Mouse (Mus musculus) midbrain, embryonic 14.5 days (tissue): Measurements from ENCODE around the gene Abhd12b. TPM values are rescaled to one million over a fixed set of nuclear protein-coding genes. Genes with fewer than 3 reads are reported as not detected.
A peak's percentile ranks its signal among the peaks of the same experiment; 100 is the strongest.

ENCODE experiments used
- ATAC-seq: fragments of 200-750 bp; cut with Nextera tagmentation; 2 replicates; pipeline ENCODE4 v1.8.0; 2017; ENCODE audit warnings: moderate number of reproducible peaks, moderate library complexity; ENCODE audit not compliant: low FRiP score, low TSS enrichment
- DNase-seq: peaks from one replicate; pipeline ENCODE4 v3.0.0-alpha.2; 2015
- H3K27ac ChIP-seq: fragments of 300-500 bp; sonication (generic); replicated peaks from 2 replicates; pipeline ENCODE4 v1.5.1; 2014; ENCODE audit warnings: mild to moderate bottlenecking, low read depth, low read length, moderate library complexity
- H3K27me3 ChIP-seq: fragments of 300-500 bp; sonication (generic); 2 replicates; pipeline ENCODE4 v1.6.1; 2014; ENCODE audit warnings: low read length, control low read depth, mixed read lengths; ENCODE audit not compliant: control insufficient read depth, insufficient read depth
- H3K36me3 ChIP-seq: fragments of 300-500 bp; sonication (generic); 2 replicates; pipeline ENCODE4 v1.6.1; 2014; ENCODE audit warnings: low read length, control low read depth; ENCODE audit not compliant: control insufficient read depth, insufficient read depth
- H3K4me1 ChIP-seq: fragments of 300-500 bp; sonication (generic); 2 replicates; pipeline ENCODE4 v1.6.1; 2014; ENCODE audit warnings: mild to moderate bottlenecking, antibody characterized with exemption, low read length, control low read depth; ENCODE audit not compliant: control insufficient read depth, insufficient read depth
- H3K4me2 ChIP-seq: fragments of 300-500 bp; sonication (generic); 2 replicates; pipeline ENCODE4 v1.6.1; 2014; ENCODE audit warnings: mild to moderate bottlenecking, low read length, moderate library complexity
- H3K4me3 ChIP-seq: fragments of 300-500 bp; sonication (generic); replicated peaks from 2 replicates; pipeline ENCODE4 v1.5.1; 2014; ENCODE audit warnings: low read depth, low read length
- H3K9ac ChIP-seq: fragments of 300-500 bp; sonication (generic); replicated peaks from 2 replicates; pipeline ENCODE4 v1.6.1; 2014; ENCODE audit warnings: mild to moderate bottlenecking, low read length, moderate library complexity
- H3K9me3 ChIP-seq: fragments of 300-500 bp; sonication (generic); 2 replicates; pipeline ENCODE4 v1.6.1; 2016; ENCODE audit warnings: low read length, control low read depth, mixed read lengths; ENCODE audit not compliant: control insufficient read depth
- WGBS: fragments of 180-500 bp; shearing (Covaris S2); extraction: QIAGEN DNeasy Blood & Tissue Kit; methylation state at CpG from one replicate; pipeline ENCODE4 v1.1.7; 2014; 5-methylcytosine and 5-hydroxymethylcytosine counted together
- polyA plus RNA-seq: library from polyadenylated mRNA; unstranded; fragments of >200 nt; fragmentation: Nextera tagmentation; extraction: Ambion mirVana; gene quantifications from 2 replicates; pipeline ENCODE4 v1.2.1, GENCODE M21; 2014

Gene Abhd12b
- polyA plus RNA-seq, 1 experiment from 2014 or later: 0.39 TPM

DNA sequence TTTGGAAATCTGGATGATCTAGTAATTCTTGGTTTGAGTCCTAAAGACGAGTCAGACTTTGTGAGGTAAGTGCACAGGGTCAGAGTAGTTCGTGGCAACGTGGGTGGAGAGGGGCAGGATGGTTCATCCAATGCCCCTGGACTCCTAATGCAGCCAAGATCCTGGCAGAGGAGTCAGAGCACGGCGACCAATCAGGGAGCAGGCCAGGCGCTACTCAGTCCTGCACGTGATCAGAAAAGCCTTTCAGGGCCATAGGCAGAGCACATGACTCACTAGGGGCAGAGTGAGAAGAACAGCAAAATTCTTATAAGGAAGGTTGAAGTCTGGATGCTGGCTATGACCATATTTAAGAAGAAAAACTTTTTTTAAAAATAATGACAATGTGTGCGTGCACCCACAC lies 50.5 kb downstream of the Abhd12b start:
- H3K4me3 ChIP-seq: no peak overlapping the region
- DNase-seq: no peak
- no peaks in the 10 kb centered on the region for H3K36me3 ChIP-seq
- 83% methylated on average over 8 of the region's 8 CpGs for WGBS
- H3K4me2 ChIP-seq: no peak overlapping the region
- H3K4me1 ChIP-seq: no peaks in the 10 kb centered on the region
- H3K27me3 ChIP-seq: no peaks in the 10 kb centered on the region
- no peak overlapping the region for H3K9ac ChIP-seq
- no peaks in the 10 kb centered on the region for H3K9me3 ChIP-seq
- ATAC-seq: no peak
- no peak overlapping the region for H3K27ac ChIP-seq

DNA sequence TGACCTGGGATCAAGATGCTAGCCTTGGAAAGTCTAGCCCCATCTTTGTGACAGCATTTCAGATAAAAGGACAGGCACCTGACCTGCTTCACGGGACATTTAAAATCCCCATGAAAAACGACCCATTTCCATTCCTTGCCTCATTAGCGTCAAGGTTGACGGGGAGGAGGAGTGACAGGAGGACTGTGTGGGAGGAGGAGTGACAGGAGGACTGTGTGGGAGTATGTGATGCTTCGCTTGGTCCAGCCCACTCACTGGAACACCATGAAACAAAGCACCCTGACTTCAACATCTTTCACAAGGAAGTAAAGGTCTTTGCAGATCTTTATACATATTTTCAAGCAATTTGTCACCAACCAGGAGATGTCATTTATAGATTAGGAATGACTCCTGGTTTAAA lies 54.3 kb downstream of the Abhd12b start:
- no peak for DNase-seq
- 66% methylated on average over 5 of the region's 5 CpGs for WGBS
- no peak overlapping the region for H3K9ac ChIP-seq

DNA sequence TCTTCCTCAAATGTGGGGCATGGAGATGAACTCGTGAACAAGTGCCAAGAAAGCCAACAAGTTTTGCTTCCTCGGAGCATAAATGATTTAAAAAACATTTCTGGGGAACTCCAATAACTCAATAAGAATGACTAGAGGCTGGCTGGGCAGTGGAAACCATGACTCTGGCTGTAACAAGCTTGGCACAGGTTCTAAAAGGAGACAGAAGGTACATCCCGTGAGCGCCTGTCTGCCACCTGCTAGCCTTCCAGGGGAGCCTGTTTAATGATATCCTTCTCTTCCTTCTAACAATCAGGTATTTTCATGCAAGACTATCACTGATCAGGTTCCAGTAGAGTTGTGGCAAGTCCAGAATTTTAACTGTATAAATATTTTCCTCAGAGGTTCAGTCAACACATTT lies 58.6 kb downstream of the Abhd12b start:
- no peak for DNase-seq
- H3K9ac ChIP-seq: no peak overlapping the region
- no peak overlapping the region for H3K4me2 ChIP-seq
- no peak overlapping the region for H3K27ac ChIP-seq
- H3K36me3 ChIP-seq: no peaks in the 10 kb centered on the region
- no peaks in the 10 kb centered on the region for H3K9me3 ChIP-seq
- WGBS: 72% methylated on average over 4 of the region's 4 CpGs
- H3K27me3 ChIP-seq: no peaks in the 10 kb centered on the region
- H3K4me3 ChIP-seq: no peak overlapping the region
- no peaks in the 10 kb centered on the region; the same call in 1 of the 2 replicates for H3K4me1 ChIP-seq
- ATAC-seq: no peak

More for the DNA sequence above, 54.3 kb downstream of the Abhd12b start:
- H3K9me3 ChIP-seq: no peaks in the 10 kb centered on the region
- no peaks in the 10 kb centered on the region for H3K27me3 ChIP-seq
- H3K4me2 ChIP-seq: no peak overlapping the region
- H3K27ac ChIP-seq: no peak overlapping the region
- ATAC-seq: no peak
- H3K4me3 ChIP-seq: no peak overlapping the region
- no peaks in the 10 kb centered on the region for H3K4me1 ChIP-seq
- no peaks in the 10 kb centered on the region for H3K36me3 ChIP-seq

DNA sequence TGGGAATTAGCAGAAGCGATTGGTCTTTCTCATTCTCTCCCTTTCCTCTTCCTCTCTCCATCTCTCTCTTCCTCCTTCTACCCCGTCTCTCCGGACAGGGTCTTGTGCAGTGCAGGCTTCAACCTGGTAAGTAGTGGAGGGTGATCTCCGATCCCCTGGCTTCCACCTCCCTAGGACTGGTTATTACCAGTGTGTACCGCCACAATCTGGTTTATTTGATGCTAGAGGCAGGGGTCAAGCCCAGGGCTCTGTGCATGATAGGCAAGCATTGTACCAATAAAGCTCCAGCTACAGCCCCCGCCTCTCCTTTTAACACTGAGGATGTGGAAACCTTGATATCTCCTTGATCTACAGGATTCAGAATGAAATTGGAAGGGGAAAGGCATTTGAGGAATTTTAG lies 59.7 kb downstream of the Abhd12b start:
- Histone ChIP-seq H3K9ac (no peak overlapping the region), H3K27ac (no peak overlapping the region), H3K4me2 (no peak overlapping the region), H3K9me3 (no peaks in the 10 kb centered on the region), H3K4me1 (no peaks in the 10 kb centered on the region; the same call in 1 of the 2 replicates), H3K4me3 (no peak overlapping the region), H3K27me3 (no peaks in the 10 kb centered on the region), H3K36me3 (no peaks in the 10 kb centered on the region)
- DNase-seq (no peak), ATAC-seq (no peak)
- 94% methylated on average over 6 of the region's 6 CpGs for WGBS

DNA sequence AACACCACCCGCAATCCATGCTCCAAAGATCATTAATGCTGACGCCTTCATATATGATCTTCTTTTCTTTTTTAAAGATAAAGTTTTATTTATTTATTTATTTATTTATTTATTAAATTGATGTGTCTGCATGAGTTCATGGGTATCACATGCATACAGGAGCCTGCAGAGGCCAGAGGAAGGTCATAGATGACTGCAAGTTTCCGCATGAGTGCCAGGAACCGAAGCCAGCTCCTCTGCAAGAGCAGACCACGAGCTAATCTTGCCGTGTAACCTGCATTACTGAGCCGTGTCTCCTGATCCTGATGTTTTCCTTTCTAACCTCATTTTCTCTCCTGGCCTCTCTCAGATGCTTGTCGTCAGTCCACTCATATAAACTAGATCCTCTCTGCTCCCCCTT lies 60.3 kb downstream of the Abhd12b start:
- H3K36me3 ChIP-seq: no peaks in the 10 kb centered on the region
- no peak overlapping the region for H3K4me2 ChIP-seq
- no peak overlapping the region for H3K9ac ChIP-seq
- H3K27ac ChIP-seq: no peak overlapping the region
- H3K9me3 ChIP-seq: no peaks in the 10 kb centered on the region
- H3K4me3 ChIP-seq: no peak overlapping the region
- no peaks in the 10 kb centered on the region; the same call in 1 of the 2 replicates for H3K4me1 ChIP-seq
- DNase-seq (no peak), ATAC-seq (no peak)
- H3K27me3 ChIP-seq: no peaks in the 10 kb centered on the region
- WGBS: 84% methylated on average over 8 of the region's 8 CpGs

DNA sequence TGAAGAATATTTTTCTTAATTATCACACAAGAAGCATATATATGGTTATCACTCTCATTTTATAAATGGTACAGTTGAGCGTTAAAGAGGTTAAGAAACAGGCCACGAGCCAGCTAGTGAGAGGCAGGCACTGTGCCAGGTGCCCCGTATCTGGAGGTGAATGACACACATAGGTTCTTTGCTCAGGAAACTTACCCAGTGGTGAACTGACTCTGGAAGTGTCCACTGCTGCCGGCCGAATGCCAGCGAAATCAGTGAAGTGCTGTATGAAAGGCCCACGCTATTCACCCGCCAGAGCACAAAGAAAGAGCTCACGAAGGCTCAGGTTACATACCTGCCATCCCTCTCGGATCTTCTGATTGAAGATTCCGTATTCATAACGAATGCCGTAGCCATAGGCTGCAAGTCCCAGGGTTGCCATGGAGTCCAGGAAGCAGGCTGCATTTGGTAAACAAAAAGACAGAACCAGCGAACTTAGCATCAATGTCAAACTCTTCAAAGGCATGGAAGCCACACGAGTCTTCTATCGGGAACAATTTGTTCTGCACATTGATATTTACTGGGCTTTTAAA lies 62.4 kb downstream of the Abhd12b start:
- DNase-seq (peak; percentile 62), ATAC-seq (no peak)
- no peaks in the 10 kb centered on the region for H3K27me3 ChIP-seq
- H3K27ac ChIP-seq: no peak overlapping the region
- no peak overlapping the region for H3K9ac ChIP-seq
- H3K4me1 ChIP-seq: no peaks in the 10 kb centered on the region; the same call in 1 of the 2 replicates
- H3K9me3 ChIP-seq: no peaks in the 10 kb centered on the region
- no peaks in the 10 kb centered on the region for H3K36me3 ChIP-seq
- H3K4me2 ChIP-seq: no peak overlapping the region; the same call in 1 of the 2 replicates
- 30% methylated on average over 16 of the region's 16 CpGs for WGBS
- H3K4me3 ChIP-seq: no peak overlapping the region

DNA sequence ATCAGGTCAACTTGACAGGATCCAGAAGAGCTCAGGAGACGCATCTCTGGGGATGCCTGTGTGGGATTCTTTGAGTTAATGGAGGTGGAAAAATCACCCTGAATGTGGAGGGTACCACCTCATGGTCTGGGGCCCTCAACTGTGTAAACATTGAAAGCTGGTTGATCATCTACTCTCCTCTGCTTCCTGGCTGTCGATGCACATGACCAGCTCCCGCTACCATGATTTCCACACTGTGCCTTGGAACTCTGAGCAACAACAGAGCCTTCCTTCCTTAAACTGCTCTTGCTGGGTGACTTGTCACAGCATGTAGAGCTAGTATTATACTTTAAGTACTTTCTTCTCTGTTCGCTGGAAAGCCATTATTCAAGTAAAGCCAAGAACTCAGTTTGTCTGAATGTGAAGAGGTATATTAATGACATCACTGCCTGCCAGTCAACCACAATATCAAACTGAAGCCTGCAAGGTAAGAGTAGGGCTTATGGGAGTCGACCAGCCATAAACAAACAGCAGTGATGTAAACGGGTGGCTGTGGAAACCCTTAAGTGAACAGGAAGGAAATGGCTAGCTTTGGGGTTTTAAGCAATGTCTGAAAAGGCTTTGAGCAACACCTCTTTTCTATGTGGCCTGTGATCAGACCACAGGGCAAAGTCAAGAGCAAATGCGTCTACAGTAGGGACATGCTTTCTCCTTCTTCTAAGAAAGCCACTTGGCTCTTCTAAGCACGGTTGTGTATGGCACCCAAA lies 65.0 kb downstream of the Abhd12b start:
- Histone ChIP-seq H3K36me3 (no peaks in the 10 kb centered on the region), H3K4me3 (no peak overlapping the region), H3K27me3 (no peaks in the 10 kb centered on the region), H3K9ac (no peak overlapping the region), H3K9me3 (no peaks in the 10 kb centered on the region), H3K4me2 (no peak overlapping the region), H3K27ac (no peak overlapping the region), H3K4me1 (no peaks in the 10 kb centered on the region; the same call in 1 of the 2 replicates)
- ATAC-seq (no peak), DNase-seq (no peak)
- WGBS: 92% methylated on average over 8 of the region's 8 CpGs

DNA sequence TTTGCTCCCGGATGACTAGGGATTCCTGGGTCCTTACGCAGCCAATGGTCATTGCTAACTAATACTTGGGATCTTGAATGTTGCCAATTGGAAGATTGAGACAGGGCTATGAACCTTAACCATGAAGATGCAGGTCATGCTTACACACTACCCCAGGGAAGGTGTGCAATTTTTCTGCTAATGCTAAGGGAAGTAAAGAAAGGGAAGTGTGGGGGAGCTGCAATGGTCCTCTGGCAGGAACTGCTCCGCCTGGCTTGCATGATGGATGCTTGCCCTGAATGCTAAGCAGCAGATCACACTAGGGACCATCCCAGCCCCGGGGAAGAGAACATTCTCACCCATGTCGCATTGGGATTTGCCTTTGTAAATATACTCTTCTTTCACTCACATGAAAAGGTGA lies 67.5 kb downstream of the Abhd12b start:
- H3K36me3 ChIP-seq: no peaks in the 10 kb centered on the region
- H3K4me3 ChIP-seq: no peak overlapping the region
- no peaks in the 10 kb centered on the region for H3K9me3 ChIP-seq
- WGBS: 75% methylated on average over 5 of the region's 5 CpGs
- H3K4me1 ChIP-seq: no peaks in the 10 kb centered on the region; the same call in 1 of the 2 replicates
- ATAC-seq (no peak), DNase-seq (no peak)
- H3K9ac ChIP-seq: no peak overlapping the region
- no peak overlapping the region for H3K27ac ChIP-seq
- H3K27me3 ChIP-seq: peaks cover 1% of the 10 kb centered on the region; the same call in 1 of the 2 replicates
- no peak overlapping the region for H3K4me2 ChIP-seq

DNA sequence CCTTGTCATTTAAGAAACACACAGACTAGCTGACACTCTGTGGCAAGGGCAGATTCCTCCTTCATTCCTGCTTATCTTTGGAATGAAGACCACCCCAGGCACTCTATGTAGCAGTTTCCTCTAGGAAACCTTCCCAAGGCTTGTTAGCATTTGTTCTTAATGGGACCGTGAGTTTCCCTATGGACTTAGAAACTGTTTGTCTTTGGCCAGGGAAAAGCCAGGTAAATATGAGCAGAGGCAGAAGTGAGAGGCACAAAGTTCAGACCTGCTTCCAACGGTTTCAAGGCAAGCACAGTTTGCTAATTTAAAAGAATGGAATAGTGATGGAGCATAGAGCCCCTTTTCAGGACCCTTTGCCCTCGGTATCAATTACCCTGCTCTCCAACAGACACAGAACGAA lies 69.4 kb downstream of the Abhd12b start:
- ATAC-seq (no peak), DNase-seq (no peak)
- Histone ChIP-seq H3K4me2 (no peak overlapping the region), H3K9me3 (no peaks in the 10 kb centered on the region), H3K4me3 (no peak overlapping the region), H3K36me3 (no peaks in the 10 kb centered on the region), H3K27me3 (peaks cover 5% of the 10 kb centered on the region; the same call in 1 of the 2 replicates), H3K27ac (no peak overlapping the region), H3K4me1 (peaks cover 11% of the 10 kb centered on the region), H3K9ac (no peak overlapping the region)
- WGBS: 71% methylated on average over 4 of the region's 4 CpGs
